Mouse (Mus musculus) retina, postnatal 7 days (tissue): ENCODE measurements around the gene Spink8.
"Not testable (repeated sequence)": the region's sequence is repeated elsewhere in the genome, so short reads cannot be mapped to it uniquely, and the experiment has no call there.

Experiments
- DNase-seq: peaks from one replicate; pipeline ENCODE4 v3.0.0-alpha.2; 2012; ENCODE audit warnings: low read depth, low spot score

The Spink8 gene

GRCm38 (mm10) chr9:109811980-109812379, at the start of gene Spink8:
Gene Spink8, plus strand, starts transcription at chr9:109812280.
- DNase-seq: no peak

GRCm38 (mm10) chr9:109766841-109767240, 45.2 kb upstream of the Spink8 start:
- DNase-seq: not testable (repeated sequence)

DNA sequence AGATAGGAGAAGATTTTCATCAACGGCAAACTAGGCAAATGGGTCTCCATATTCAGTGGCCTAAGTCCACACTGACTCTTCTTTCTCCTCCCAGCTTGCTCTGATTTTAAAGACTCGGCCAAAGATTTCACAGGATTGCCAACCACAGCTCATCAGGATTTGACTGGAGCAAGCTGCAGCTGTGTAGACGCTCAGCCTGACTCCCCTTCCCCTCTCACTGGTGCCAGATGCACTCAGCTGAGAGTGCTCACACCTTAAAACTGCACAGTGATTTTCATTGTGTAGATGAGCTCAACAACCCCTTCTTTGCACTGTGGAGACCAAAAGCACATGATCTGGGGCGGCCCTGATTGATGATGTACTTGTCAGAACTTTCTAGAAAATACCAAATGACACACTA, 21.5 kb upstream of the Spink8 start, which contains the start of gene Fbxw27:
Fbxw27 (minus strand) TSS at position 101 of the 400 bp plus-strand sequence.
- not testable (repeated sequence) for DNase-seq

DNA sequence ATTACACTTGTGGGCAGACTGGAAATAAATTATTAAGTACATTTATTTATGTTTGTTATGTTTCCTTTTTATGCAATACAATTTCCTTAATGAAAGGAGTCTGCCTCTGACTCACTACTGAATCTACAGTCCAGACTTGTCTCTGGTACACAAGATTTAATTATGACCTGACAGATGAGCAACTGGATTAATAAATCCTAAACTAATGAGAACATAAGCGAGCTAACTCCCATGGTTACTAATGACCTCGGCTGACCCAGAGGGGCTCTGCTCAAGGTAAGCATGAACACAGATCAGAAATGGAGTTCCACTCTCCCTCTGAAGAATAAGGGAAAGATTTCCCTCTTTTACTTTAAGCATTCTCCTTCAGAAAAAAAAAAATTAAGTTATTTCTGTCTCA, 16.9 kb upstream of the Spink8 start:
- peak; percentile 38 for DNase-seq

- peak; percentile 16 for DNase-seq
These were observed 16.3 kb upstream of the Spink8 start for GRCm38 (mm10) chr9:109795811-109796210.

GRCm38 (mm10) chr9:109798051-109798450, 14.0 kb upstream of the Spink8 start:
- DNase-seq: no peak

- DNase-seq: not testable (repeated sequence)
These were observed 6.5 kb upstream of the Spink8 start for GRCm38 (mm10) chr9:109805596-109805995.

GRCm38 (mm10) chr9:109806260-109806659, 5.8 kb upstream of the Spink8 start:
- DNase-seq: no peak

DNA sequence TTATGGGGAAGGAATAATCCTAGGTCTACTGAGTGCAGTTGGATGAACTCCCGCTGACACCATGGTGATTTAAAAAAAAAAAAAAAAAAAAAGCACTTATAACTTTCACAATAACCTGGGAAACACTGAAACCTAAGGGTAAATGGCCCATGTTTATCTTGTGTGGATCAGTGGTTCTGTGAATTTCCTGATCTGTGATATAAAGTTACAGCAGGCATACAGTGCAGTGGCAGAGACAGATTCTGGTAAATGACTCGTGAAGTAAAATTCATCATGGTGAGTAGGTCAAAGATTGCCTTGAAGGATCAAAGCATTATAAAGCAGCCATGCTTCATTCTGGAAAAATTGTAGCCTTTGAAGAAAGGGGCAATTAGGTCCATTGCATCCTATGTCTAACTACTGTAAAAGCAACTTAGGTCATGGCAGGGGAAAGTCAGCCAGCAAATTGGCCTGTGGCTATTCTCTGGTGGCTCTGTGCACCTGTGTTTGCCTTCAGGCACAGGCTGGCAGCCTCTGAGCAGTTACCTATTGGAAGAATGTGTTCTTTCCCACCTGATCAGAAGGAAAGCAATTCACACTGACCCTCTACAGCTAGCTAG, 5.3 kb upstream of the Spink8 start:
- DNase-seq: no peak

GRCm38 (mm10) chr9:109807898-109808297, 4.2 kb upstream of the Spink8 start:
- DNase-seq: no peak

DNA sequence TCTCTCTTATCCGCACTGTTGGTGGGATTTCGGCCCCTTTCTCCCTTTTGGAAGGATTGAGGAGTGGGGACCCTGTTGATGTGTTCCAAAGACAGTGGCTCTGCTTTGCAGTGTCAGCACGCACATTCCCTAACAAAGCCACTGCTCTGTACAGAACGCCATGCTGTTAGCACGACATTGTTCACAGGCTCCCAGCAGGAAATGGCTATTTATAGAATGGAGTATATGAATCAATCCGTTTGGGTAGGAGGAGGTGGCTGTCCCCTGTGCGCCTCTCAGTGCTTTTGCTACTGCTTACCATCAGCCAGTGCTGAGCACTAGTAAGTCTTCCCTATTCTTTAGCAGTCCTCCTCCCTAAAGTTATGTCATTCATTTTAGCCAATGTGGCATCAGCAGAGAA, 1.3 kb downstream of the Spink8 start:
- DNase-seq: no peak

GRCm38 (mm10) chr9:109816341-109816740, 4.3 kb downstream of the Spink8 start:
- no peak for DNase-seq

- no peak for DNase-seq
These were observed 13.7 kb downstream of the Spink8 start for GRCm38 (mm10) chr9:109825739-109826138.

DNA sequence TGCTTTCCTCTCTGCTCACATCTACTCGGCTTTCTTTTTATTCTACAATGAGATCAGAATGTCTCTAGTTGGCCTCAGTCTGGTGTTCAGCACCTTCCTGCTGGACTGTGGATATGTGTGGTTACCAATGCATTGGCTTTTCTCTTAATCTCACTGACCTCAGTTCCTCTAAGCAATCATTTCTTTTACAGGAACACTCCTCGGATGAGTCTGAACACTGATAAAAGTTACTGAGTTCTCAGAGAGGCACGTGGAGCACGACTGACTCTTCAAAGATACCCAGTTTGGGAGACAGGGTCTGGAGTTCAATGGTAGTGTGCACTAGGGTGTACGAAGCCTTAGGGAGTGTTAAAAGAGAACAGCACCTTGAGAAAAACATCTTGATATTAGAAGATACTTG, 14.1 kb downstream of the Spink8 start:
- DNase-seq: no peak

DNA sequence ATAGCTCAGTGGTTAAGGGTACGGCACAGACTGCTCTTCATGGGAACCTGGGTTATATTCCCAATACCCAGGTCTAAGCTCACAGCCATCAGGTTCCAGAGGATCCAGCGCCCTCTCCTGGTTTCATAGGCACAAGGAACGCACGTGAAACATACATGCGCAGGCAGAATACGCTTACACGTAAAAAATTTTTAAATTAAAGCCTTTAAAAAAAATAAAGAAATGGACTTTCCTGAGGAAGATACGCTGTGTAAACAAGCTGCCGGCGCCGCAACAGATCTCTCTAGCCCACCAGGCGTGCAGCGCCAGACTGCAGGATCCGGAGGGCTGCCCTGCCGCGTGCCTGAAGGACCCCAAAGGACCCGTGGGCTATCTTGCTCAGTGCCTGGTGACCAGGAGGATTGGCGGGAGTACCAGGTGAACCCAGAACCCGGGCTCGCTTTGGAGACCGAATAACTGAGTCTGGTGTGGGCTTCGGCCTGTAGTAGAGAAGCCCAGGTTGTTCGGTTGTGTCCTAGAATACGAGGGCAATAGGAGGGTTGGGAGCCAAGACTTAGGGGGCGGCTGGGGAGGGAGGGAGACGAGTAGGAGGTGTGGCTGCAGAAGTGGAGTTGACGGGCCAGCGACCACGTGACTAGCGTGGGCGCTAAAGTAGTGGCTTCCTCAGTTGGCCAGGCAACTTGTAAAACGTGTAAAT, 20.5 kb downstream of the Spink8 start, which contains the start of gene Nme6:
Nme6 (plus strand) TSS at position 359 of the 697 bp plus-strand sequence.
- peak; percentile 81 for DNase-seq

GRCm38 (mm10) chr9:109833088-109833412, 21.0 kb downstream of the Spink8 start:
- DNase-seq: no peak

DNA sequence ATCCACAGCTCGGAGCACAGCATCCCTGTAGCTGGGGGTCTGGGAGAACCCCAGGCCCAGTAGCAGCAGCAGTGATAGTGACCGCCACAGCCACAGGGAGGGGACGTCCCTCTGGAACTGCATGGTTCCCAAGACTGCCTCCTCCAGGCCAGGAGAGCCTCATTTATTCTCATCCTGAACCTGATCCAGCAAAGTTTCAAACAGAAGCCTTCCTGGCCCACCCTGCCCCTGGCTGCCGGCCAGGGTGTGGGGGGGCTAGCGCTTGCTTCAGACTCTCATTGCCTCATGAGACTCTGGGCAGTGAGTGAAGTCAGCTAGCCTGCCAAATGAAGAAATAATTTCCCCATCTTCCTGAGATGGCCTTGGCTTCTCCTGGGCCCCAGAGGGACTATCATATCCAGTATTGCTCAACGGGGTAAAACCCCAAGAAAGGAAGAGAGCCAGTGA, 37.3 kb downstream of the Spink8 start, which contains the start of gene Camp:
Camp (minus strand) TSS at position 306 of the 447 bp plus-strand sequence.
- DNase-seq: no peak

DNA sequence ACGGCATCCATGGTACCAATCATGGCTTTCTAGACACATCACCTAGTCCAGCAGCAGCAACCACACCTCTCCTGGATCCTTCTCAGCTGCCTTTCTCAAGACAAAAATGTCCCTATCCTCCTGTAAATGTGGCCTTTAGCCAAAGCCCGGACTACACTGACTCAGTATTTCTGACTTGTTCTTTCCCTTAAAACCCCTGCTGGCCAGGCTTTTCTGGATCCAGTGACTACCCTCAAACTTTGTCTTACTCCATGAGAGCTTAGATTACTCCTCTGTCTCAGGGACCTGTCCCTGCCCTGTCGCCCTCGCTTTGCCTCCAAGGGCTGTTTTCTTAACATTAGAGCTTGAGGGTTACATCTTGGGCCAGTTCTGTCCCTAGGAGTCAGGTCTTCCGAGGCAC, 38.0 kb downstream of the Spink8 start:
- DNase-seq: no peak

DNA sequence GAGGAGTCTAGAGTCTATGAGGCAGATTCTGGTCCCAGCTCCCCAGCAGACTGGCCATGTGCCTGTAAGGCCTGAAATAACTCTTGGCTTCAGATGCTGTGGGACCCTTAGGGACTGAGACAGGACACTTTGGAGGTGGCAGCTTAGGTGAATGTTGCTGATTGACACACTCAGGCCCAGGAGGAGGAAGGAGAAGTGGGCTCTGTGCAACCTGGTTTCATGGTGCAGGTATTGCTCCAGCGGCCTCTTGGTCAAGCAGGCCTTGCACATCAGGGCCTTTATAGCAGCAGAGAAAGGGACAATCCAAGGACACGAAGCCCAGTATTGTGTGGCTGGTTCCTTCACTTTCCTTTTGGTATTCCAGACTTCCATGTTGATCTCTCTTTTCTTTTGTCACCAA, 42.3 kb downstream of the Spink8 start:
- DNase-seq: no peak

- no peak for DNase-seq
These were observed 43.9 kb downstream of the Spink8 start for GRCm38 (mm10) chr9:109855947-109856346.

- peak; percentile 61 for DNase-seq
These were observed 50.4 kb downstream of the Spink8 start for GRCm38 (mm10) chr9:109862397-109863044.

- no peak for DNase-seq
These were observed 51.0 kb downstream of the Spink8 start for GRCm38 (mm10) chr9:109863085-109863484.

DNA sequence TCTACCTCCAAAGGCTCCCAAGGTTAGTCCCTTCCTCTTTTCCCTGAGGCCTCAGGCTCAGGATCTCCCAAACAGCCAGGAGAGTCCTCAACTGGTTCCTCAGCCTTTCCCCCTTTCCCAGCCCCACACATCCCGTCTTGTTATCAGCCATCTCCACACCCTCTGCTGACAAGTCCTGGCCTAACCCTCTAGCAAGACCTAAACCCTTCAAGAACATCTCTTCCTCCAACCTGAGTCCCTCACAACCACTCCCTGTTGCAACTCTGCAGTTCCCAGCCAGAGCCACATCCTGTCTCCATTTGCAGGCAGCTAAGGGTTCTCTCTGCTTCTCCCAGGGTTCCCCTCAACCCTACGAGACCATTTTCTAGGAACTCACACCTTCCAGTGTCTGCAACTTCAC, 54.1 kb downstream of the Spink8 start:
- no peak for DNase-seq
